8 mouse cellular contexts compared by ENCODE assay signal in genomic region chr7:145206801-145207200, GRCm38 (mm10). TPM values are rescaled to one million over a fixed set of nuclear protein-coding genes. Genes with fewer than 3 reads are reported as not detected.
DNase-seq lines count a peak whose midpoint lies in the region; ATAC-seq lines count a peak whose summit lies in the region.
"Had no signal": no experiment of that assay in that cellular context is flagged by ENCODE, and none has a peak within 500 bp of the region (broad histone marks: within the 10 kb centered on the region; RNA-seq: fewer than 3 reads in every experiment).

No protein-coding gene starts in this region.

- no peaks in the 10 kb centered on the region for H3K27me3 ChIP-seq in lung, embryonic 15.5 days
- no peaks in the 10 kb centered on the region for H3K27me3 ChIP-seq in forebrain, embryonic 16.5 days (replicated peaks; ENCODE audit: control insufficient read depth, insufficient read depth, low read length)
- peaks cover 11% of the 10 kb centered on the region; the same call in 1 of the 2 replicates for H3K27me3 ChIP-seq in liver, embryonic 15.5 days

- 58% methylated on average over 6 of the region's 6 CpGs for WGBS in lung, embryonic 15.5 days
- WGBS in forebrain, embryonic 16.5 days = 26% methylated on average over 6 of the region's 6 CpGs
- 62% methylated on average over 6 of the region's 6 CpGs for WGBS in liver, embryonic 15.5 days (ENCODE audit: insufficient replicate concordance)

- H3K9me3 ChIP-seq in lung, embryonic 15.5 days = no peaks in the 10 kb centered on the region
- H3K9me3 ChIP-seq in forebrain, embryonic 16.5 days (ENCODE audit: control insufficient read depth, low read length) = no peaks in the 10 kb centered on the region
- no peaks in the 10 kb centered on the region for H3K9me3 ChIP-seq in liver, embryonic 15.5 days (replicated peaks)

- peak overlapping the region; percentile 98 for H3K27ac ChIP-seq in lung, embryonic 15.5 days
- peak overlapping the region; percentile 87 for H3K27ac ChIP-seq in forebrain, embryonic 16.5 days (ENCODE audit: low read length)
- H3K27ac ChIP-seq in liver, embryonic 15.5 days (replicated peaks) = no peak overlapping the region

- DNase-seq in lung, adult 18-20 months = no peak
- peak; percentile 15 for DNase-seq in yolk sac, embryonic 10.5 days (ENCODE audit: low spot score)
- no peak for DNase-seq in cerebellum, postnatal 25 days

- no peak overlapping the region for H3K4me3 ChIP-seq in lung, embryonic 15.5 days
- H3K4me3 ChIP-seq in forebrain, embryonic 16.5 days (replicated peaks; ENCODE audit: low read length) = no peak overlapping the region
- no peak overlapping the region for H3K4me3 ChIP-seq in liver, embryonic 15.5 days (replicated peaks)

- peak overlapping the region; percentile 52 for H3K9ac ChIP-seq in lung, embryonic 15.5 days
- H3K9ac ChIP-seq in forebrain, embryonic 16.5 days (replicated peaks; ENCODE audit: low read depth, low read length) = peak overlapping the region; percentile 53; the same call in 1 of the 2 replicates
- H3K9ac ChIP-seq in liver, embryonic 15.5 days = no peak overlapping the region

- no peak; the same call in 1 of the 2 replicates for ATAC-seq in lung, embryonic 15.5 days (ENCODE audit: borderline replicate concordance, extremely low read depth, low FRiP score, low TSS enrichment)
- no peak for ATAC-seq in forebrain, embryonic 16.5 days
- ATAC-seq in liver, embryonic 15.5 days (ENCODE audit: insufficient read depth) = peak; percentile 19; the same call in 1 of the 2 replicates
- no peak for ATAC-seq in erythroid progenitor cell, adult 5-6 weeks (replicated peaks; ENCODE audit: low FRiP score, poor library complexity, severe bottlenecking)

- H3K4me2 ChIP-seq in lung, embryonic 15.5 days = peak overlapping the region; percentile 52
- H3K4me2 ChIP-seq in forebrain, embryonic 16.5 days (ENCODE audit: low read length) = no peak overlapping the region
- peak overlapping the region; percentile 59; the same call in 1 of the 2 replicates for H3K4me2 ChIP-seq in liver, embryonic 15.5 days

- H3K4me1 ChIP-seq in lung, embryonic 15.5 days = peaks cover 29% of the 10 kb centered on the region
- H3K4me1 ChIP-seq in forebrain, embryonic 16.5 days (replicated peaks; ENCODE audit: control insufficient read depth, insufficient read depth, low read length) = peaks cover 18% of the 10 kb centered on the region
- peaks cover 13% of the 10 kb centered on the region for H3K4me1 ChIP-seq in liver, embryonic 15.5 days (replicated peaks)

- H3K36me3 ChIP-seq in lung, embryonic 15.5 days = no peaks in the 10 kb centered on the region
- no peaks in the 10 kb centered on the region for H3K36me3 ChIP-seq in forebrain, embryonic 16.5 days (ENCODE audit: control insufficient read depth, insufficient read depth)
- H3K36me3 ChIP-seq in liver, embryonic 15.5 days (replicated peaks) = no peaks in the 10 kb centered on the region

RNA-seq across cellular contexts. Expression of gene 1810010D01Rik, which starts 1.1 kb away (rescaled TPM):
- 0.30 and 0.33 TPM in 2 replicates for polyA plus RNA-seq in lung, embryonic 15.5 days (2015; fragmentation: Nextera tagmentation; extraction: Ambion mirVana)
- polyA plus RNA-seq in forebrain, embryonic 16.5 days (2015; fragmentation: Nextera tagmentation; extraction: Ambion mirVana) = not detected in 2 replicates
- polyA plus RNA-seq in liver, embryonic 15.5 days (2015; fragmentation: Nextera tagmentation; extraction: Ambion mirVana) = 0.35 TPM in 1 of 2 replicates, not detected in the other
- not detected in 2 replicates for total RNA-seq in erythroid progenitor cell, adult 5-6 weeks (2015; ENCODE audit: low replicate concordance)
- total RNA-seq in erythroid progenitor cell, adult 5-6 weeks (2017; ENCODE audit: low replicate concordance) = not detected in 2 replicates
- total RNA-seq: layer of hippocampus, postnatal 14 days had no signal
